Mouse (Mus musculus): ENCODE results near the gene Spag5.

DNA sequence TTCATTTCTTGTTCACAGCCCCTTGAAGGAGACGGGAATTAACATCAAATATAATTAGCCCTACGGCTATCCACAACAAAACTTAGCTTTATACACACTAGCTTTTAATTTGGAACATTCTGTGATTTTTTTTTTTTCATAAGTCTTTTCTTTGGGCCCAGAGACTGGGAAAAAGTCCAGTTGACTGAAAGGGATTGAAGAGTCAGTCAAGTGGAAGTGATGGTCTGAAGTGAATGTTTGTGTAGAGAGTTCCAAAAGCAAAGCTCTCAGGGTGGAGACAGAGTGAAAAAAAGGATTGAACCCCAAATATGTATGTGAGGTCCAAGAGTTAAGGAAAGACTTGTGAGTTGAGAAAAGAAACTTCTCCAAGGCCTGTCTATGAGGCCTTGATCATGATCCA lies 17.1 kb downstream of the Spag5 start:
- TF ChIP-seq CTCF (IDR thresholded peaks at IDR 0.05; ENCODE audit: control insufficient read depth, insufficient read depth, insufficient replicate concordance, low read depth, low read length) (no peak), POLR2A (IDR thresholded peaks at IDR 0.05; ENCODE audit: control insufficient read depth, low read depth, low read length) (no peak)
